Mouse (Mus musculus): ENCODE data around the gene Poc5. TPM values are rescaled to one million over a fixed set of nuclear protein-coding genes. Genes with fewer than 3 reads are reported as not detected.

Poc5 gene
- total RNA-seq, 2 experiments from 2014 or later = 6.6 to 7.2 TPM

DNA sequence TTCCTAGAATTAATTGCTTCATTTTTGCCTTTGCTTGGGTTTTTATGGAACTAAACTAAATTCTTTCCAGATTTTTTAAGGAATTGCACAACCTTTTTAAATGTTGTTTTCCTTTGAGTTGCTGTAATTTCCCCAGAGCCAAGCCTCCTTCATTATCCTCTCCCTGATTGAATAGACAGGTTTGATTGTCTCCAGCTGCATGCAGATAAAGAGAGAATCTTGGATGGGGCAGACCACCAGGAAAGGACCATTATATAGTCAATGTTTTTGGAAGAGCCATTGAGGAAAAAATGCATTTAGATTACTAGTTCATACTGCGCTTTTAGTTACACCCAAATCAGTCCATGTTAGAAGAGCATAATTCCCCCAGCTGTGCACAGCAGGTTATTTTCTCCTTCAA, 20.7 kb downstream of the Poc5 start:
- DNase-seq = no peak
- no peak for TF ChIP-seq CTCF (IDR thresholded peaks at IDR 0.05)
- H3K27ac ChIP-seq = no peak overlapping the region
- intact Hi-C loops (cut with DNase I) = no loop called here
- H3K4me3 ChIP-seq = no peak overlapping the region

DNA sequence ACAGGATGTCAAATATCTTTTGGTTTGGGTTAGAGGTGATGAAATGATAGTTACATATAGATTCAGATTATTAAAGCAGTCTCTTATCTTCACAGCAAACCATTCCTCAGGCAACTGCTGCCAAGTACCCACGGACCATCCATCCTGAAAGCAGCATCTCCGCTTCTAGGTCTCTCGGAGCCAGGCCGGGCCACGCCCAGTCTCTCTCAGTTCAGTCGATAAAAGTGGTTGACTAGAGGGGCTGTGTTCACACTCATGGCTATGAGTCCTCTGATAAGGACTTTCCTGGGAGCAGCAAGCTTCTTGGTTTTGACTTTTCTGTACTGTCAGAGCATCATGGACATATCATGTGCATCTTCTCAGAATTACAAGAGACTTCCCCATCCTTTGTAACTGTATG, 26.3 kb downstream of the Poc5 start:
- Histone ChIP-seq H3K27ac (no peak overlapping the region), H3K4me3 (no peak overlapping the region)
- TF ChIP-seq CTCF (IDR thresholded peaks at IDR 0.05) = no peak
- DNase-seq = no peak
- intact Hi-C loops (cut with DNase I) = no loop called here

DNA sequence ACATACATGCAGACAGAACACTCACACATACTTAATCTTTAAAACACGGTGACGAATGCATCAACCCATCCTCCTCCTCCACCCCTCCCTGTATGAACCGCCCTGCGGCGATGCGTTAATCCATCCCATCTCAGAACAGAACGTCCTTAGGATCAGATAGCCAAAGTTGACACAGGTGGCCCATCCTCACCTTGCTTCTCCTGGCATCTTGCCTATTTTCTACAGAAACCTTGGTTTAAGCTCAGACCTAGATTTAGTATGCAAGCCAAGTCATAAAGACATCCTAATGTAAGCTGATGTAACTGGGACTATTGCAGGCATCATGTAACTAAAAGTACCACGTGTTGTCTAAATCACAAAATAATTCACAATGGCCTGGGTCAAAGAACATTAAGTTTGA, 28.3 kb downstream of the Poc5 start:
- no peak for DNase-seq
- intact Hi-C loops (cut with DNase I) = no loop called here
- no peak for TF ChIP-seq CTCF (IDR thresholded peaks at IDR 0.05)
- Histone ChIP-seq H3K27ac (no peak overlapping the region), H3K4me3 (no peak overlapping the region)

DNA sequence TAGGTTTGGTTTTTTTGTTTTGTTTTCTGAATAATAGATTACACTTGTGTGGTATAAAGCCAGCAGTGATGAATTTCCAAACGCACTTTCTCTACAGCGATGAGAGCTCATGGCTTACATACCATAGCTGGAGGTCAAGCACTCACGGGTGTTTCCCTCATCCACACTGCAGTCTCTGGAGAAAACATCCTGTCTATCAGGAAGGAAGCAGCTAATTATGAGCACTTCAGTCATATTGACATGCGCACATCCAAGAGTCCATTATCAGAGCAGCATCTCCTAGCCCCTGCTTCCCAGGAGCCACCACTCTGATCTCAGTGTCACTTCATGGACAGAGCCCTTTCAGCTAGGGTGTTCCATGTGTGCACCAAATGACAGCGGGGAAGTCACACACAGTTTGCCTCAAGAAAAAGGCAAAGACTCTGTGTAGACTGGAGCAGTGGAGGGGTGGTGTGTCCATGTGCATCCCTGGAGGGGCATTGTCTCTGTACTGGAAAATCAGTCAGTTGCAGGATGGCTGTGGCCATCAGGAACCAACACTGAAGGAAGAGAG, 29.2 kb downstream of the Poc5 start:
- no peak for DNase-seq
- no peak overlapping the region for H3K27ac ChIP-seq
- no peak overlapping the region for H3K4me3 ChIP-seq
- no peak for TF ChIP-seq CTCF (IDR thresholded peaks at IDR 0.05)
- intact Hi-C loops (cut with DNase I) = no loop called here

DNA sequence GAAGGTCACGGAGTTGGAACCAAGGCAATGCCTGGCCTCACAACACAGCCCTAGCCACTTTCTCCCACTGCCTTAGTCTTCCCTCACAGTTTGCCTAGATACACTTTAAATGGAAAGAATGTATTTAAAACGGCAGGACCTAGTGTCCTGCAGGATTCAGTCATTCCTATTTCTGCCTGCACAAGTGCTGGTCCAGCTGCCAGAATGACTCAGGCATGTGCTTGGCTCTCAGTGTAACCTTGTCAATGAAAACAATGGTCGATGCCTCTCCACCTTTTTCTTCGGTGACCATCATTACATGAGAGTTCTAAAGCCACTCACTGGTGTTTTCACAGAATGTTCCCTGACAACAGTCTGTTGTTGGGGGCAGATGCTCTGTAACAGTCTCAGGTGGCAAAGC, 30.4 kb downstream of the Poc5 start:
- no peak overlapping the region for H3K4me3 ChIP-seq
- DNase-seq = no peak
- no peak for TF ChIP-seq CTCF (IDR thresholded peaks at IDR 0.05)
- H3K27ac ChIP-seq = no peak overlapping the region
- intact Hi-C loops (cut with DNase I) = no loop called here

DNA sequence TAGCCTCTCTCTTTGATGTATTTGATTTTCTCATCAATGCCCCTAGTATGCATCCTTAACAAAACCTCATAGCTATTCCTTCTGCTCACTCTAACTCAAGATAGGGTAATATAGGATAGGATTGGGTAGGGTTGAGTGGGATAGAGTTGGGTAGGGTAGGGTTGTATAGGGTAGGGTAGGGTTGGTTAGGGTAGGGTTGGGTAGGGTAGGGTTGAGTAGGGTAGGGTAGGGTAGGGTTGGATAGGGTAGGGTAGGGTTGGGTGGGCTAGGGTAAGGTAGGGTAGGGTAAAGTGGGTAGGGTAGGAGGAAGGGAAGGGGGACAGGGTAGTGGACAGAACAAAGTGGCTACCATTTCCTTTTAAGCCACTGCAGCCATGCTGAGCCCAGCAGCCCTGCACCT, 33.1 kb downstream of the Poc5 start:
- H3K27ac ChIP-seq = no peak overlapping the region
- no peak for TF ChIP-seq CTCF (IDR thresholded peaks at IDR 0.05)
- H3K4me3 ChIP-seq = no peak overlapping the region
- no peak for DNase-seq
- intact Hi-C loops (cut with DNase I) = no loop called here

DNA sequence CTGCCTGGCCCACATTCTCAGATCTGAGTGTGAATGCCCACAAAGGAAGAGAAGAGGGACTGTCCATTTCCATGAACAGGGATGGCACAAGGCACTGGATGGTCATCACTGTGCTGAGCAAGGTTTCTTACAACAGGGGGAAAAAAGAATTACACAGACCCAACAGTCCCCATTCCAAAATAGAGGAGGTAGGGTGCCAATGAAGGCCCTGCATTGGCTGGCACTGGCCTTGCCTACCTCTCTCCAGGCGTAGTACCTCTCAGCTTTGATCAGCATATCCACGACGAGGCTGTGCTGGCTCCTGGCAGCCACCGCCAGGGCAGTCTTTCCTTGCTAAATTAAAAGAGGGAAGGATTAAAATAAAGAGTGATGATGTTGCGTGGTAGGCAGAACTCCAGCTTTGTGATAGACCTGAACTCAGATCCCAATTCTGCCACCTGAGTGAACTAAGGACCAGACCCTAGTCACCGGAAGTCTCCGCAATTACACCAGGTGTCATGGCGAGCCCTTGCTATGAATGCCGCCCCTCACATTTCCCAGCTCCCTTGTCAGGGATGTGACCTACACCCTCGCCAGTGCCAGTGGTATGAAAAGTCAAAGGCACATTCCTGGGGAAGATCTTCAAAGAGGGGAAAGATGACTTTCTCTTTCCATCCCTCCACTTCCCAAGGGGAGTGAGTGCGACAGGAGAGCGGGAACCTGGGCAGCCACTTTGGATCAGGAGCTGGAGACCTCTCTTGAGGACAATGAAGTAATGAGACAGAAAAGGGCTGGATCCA, 36.6 kb downstream of the Poc5 start:
- no peak overlapping the region for H3K27ac ChIP-seq
- DNase-seq = no peak
- TF ChIP-seq CTCF (IDR thresholded peaks at IDR 0.05) = no peak
- no peak overlapping the region for H3K4me3 ChIP-seq
- intact Hi-C loops (cut with DNase I) = no loop called here

DNA sequence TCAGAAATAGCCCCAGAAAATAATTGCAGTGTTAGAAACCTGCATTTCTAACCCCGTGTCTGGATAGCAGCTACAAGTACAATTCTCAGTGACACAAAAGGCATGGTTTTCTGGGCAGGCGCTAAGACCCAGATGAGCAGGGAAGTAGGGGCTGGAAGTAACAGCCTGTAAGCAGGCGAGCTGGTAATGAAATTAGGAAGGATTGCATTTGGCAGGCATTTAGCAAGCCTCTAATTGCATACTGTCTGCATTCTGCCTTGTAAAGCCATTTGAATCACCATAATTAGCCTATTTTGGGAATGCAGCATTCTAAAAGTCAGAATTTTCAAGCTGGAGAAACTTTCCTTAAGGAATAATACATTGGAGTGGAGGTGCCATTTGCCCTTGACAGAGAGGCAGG, 38.0 kb downstream of the Poc5 start:
- DNase-seq = no peak
- intact Hi-C loops (cut with DNase I) = no loop called here
- Histone ChIP-seq H3K4me3 (no peak overlapping the region), H3K27ac (no peak overlapping the region)
- TF ChIP-seq CTCF (IDR thresholded peaks at IDR 0.05) = no peak

DNA sequence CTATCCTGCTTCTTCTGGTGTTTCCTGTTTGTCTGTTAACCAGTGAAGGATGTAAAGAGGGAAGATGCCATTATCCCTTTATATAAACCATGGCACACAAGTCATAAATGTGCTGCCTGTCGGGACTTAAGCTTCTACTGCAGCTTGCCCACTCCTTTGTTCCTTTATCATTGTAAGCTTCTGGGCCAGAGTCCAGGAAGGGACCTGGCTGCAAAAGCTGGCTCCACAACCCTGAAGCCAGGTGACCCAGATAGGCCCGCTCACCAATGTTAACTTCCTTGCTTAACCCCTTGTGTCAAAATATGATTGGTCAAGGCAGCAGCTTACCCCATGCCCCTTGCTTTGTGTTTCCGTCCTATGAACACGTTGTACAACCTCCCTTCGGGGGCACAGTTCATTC, 40.4 kb downstream of the Poc5 start:
- H3K4me3 ChIP-seq = no peak overlapping the region
- intact Hi-C loops (cut with DNase I) = no loop called here
- no peak for TF ChIP-seq CTCF (IDR thresholded peaks at IDR 0.05)
- DNase-seq = no peak
- no peak overlapping the region for H3K27ac ChIP-seq

DNA sequence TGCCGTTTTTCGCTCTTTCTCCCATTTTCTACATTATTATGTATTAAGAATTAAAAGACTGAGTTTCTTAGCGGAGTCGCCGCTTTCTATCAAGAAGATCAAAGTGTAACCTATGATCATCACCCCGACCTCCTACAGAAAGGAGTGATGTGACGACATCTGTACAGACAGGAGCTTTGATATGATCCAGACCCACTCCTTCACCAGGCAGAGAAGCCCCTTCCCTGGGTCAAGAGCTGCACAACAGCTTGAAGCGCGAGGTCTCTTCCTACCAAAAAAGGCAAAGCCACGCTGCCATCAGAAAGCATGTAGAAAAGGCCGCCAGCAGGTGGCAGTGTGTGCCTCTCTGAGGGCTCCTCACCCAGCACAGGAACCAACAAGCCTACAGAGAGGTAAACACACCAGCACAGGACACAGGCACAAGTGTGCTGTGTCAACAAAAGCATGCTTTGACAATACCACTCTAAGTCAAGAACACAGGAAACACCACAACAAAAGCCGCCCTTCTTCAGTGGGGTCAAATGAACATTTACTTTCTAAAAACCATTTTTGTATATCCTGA, 43.6 kb downstream of the Poc5 start:
- peak; percentile 98 for TF ChIP-seq CTCF (IDR thresholded peaks at IDR 0.05)
- intact Hi-C loops (cut with DNase I) = loop anchor here (1.0 kb wide), 1 partner anchor 162 kb away; no protein-coding TSS in a partner anchor
- DNase-seq = peak; percentile 90
- H3K4me3 ChIP-seq = no peak overlapping the region
- no peak overlapping the region for H3K27ac ChIP-seq

DNA sequence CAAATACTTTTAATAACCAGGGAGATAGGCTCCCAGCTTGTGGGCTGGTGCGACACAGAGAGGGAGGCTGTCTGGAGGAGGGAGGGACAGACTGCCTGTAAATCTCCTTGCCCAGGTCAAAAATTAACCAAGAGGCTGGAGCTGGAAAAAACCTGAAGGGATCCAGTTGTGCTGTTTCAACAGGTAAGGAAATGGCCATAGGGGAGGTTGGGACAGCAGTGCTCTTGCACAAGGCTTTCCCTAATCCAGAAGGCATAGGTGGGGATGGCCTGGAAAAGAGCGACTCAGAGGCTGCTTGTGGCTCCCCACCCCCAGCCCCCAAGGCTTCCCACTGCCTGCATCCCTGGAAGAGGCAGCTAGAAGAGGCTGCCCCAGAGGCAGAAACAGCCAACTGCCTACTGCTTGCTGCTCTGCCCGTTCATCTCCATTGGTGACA, 44.3 kb downstream of the Poc5 start:
- Histone ChIP-seq H3K4me3 (no peak overlapping the region), H3K27ac (no peak overlapping the region)
- DNase-seq = no peak
- intact Hi-C loops (cut with DNase I) = no loop called here
- TF ChIP-seq CTCF (IDR thresholded peaks at IDR 0.05) = no peak

DNA sequence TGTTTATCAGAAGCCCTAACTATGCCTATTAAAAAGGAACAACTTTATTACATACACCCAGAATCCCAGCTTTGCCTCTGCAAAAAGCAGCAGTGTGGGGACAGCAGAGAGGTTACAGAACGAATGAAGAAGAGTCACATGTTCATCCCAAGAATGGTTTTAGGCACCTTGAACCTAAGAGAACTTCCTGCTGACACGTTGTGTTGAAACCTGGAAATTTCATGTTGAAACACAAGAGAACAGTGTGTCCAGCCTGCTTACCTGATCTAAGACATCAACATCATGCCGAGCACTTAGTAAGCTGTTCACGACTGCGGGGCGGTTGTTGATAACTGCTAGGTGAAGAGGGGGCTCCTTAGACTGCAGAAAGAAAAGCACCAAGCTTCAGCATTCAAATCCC, 44.9 kb downstream of the Poc5 start:
- intact Hi-C loops (cut with DNase I) = no loop called here
- no peak for DNase-seq
- H3K27ac ChIP-seq = no peak overlapping the region
- no peak for TF ChIP-seq CTCF (IDR thresholded peaks at IDR 0.05)
- H3K4me3 ChIP-seq = no peak overlapping the region

DNA sequence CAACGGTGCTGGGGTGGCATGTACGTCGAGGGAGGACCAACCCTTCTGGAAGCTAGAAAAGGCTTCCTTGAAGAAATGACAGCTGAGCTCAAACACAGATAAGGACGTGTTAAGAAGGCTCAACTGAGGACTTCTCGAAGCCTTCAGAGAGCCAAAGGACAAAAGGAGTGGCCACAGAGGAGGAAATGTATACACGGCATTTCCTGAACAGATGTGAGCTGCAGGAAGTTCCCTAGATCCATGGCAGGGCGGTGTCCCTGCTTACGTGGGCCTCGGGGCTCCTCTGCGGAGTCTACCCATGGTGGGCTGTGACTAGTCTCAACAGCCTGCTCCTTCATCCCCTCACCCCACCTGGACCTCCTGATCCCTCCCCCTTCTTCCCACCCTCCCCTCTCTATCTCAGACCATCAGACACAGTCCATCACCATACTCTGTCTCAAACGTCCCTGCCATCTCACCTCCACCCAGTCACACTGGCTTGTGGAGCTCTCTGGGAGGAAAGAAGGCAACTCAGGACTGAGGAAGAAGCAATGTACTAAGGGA, 45.6 kb downstream of the Poc5 start:
- Histone ChIP-seq H3K4me3 (no peak overlapping the region), H3K27ac (no peak overlapping the region)
- TF ChIP-seq CTCF (IDR thresholded peaks at IDR 0.05) = no peak
- intact Hi-C loops (cut with DNase I) = no loop called here
- DNase-seq = no peak

All from gastrocnemius, adult 2 months (tissue).